Mouse (Mus musculus) adrenal gland, adult 2 months (tissue): ENCODE measurements around the gene Rbm20. TPM values are rescaled to one million over a fixed set of nuclear protein-coding genes. Genes with fewer than 3 reads are reported as not detected.
A peak's percentile ranks its signal among the peaks of the same experiment; 100 is the strongest.

ENCODE experiments used
- DNase-seq: peaks from one replicate; pipeline ENCODE4 v3.0.0; 2021
- polyA plus RNA-seq: library from polyadenylated mRNA; depleted of rRNA; stranded (reverse); fragments of >200 nt; gene quantifications from 2 replicates; pipeline ENCODE4 v1.2.3, GENCODE M21; 2012
- total RNA-seq, 2 experiments: library from RNA; stranded (reverse); gene quantifications; 2 replicates each; pipeline ENCODE4 v1.2.3; 2021

Gene Rbm20
- total and polyA plus RNA-seq, 3 experiments = 1.0 to 2.0 (median 1.2) TPM

- DNase-seq = no peak
Measured at GRCm38 (mm10) chr19:53810584-53810983, 133.5 kb downstream of the Rbm20 start.

GRCm38 (mm10) chr19:53813576-53813975 lies 136.5 kb downstream of the Rbm20 start:
- DNase-seq = no peak

- no peak for DNase-seq
Measured at GRCm38 (mm10) chr19:53815714-53816113, 138.6 kb downstream of the Rbm20 start.

- DNase-seq = no peak
Measured at GRCm38 (mm10) chr19:53816242-53816641, 139.1 kb downstream of the Rbm20 start.

- no peak for DNase-seq
Measured at GRCm38 (mm10) chr19:53819299-53819698, 142.2 kb downstream of the Rbm20 start.

GRCm38 (mm10) chr19:53821241-53822120 lies 144.4 kb downstream of the Rbm20 start:
- DNase-seq = peak; percentile 26

GRCm38 (mm10) chr19:53823847-53824246 lies 146.7 kb downstream of the Rbm20 start:
- DNase-seq = no peak

- DNase-seq = peak; percentile 67
Measured at GRCm38 (mm10) chr19:53824872-53825680, 148.0 kb downstream of the Rbm20 start.

- DNase-seq = no peak
Measured at GRCm38 (mm10) chr19:53829990-53830389, 152.9 kb downstream of the Rbm20 start.

- peak; percentile 69 for DNase-seq
Measured at GRCm38 (mm10) chr19:53830407-53831163, 153.5 kb downstream of the Rbm20 start.

- no peak for DNase-seq
Measured at GRCm38 (mm10) chr19:53831164-53831448, 154.0 kb downstream of the Rbm20 start.

- DNase-seq = no peak
Measured at GRCm38 (mm10) chr19:53832512-53832911, 155.4 kb downstream of the Rbm20 start.

- no peak for DNase-seq
Measured at GRCm38 (mm10) chr19:53833745-53834369, 156.8 kb downstream of the Rbm20 start.

GRCm38 (mm10) chr19:53836569-53837454 lies 159.7 kb downstream of the Rbm20 start:
- DNase-seq = no peak

- no peak for DNase-seq
Measured at GRCm38 (mm10) chr19:53838850-53839249, 161.7 kb downstream of the Rbm20 start.

- DNase-seq = peak; percentile 65
Measured at GRCm38 (mm10) chr19:53839837-53840236, 162.7 kb downstream of the Rbm20 start.

- DNase-seq = peak; percentile 44
Measured at GRCm38 (mm10) chr19:53841915-53842314, 164.8 kb downstream of the Rbm20 start.

GRCm38 (mm10) chr19:53843972-53844371 lies 166.9 kb downstream of the Rbm20 start:
- DNase-seq = no peak

- DNase-seq = no peak
Measured at GRCm38 (mm10) chr19:53848272-53848995, 171.3 kb downstream of the Rbm20 start.
